Comparison of ENCODE assay signal across 19 mouse cellular contexts in genomic region chr1:174750893-174751461, GRCm38 (mm10).
DNase-seq lines count a peak whose midpoint lies in the region; ATAC-seq and TF ChIP-seq lines count a peak whose summit lies in the region.
"Had no signal": no experiment of that assay in that cellular context is flagged by ENCODE, and none has a peak within 500 bp of the region (broad histone marks: within the 10 kb centered on the region; RNA-seq: fewer than 3 reads in every experiment).

No protein-coding gene starts in this region.

- no peaks in the 10 kb centered on the region for H3K36me3 ChIP-seq in lung, embryonic 15.5 days
- H3K36me3 ChIP-seq in lung, postnatal 0 days (ENCODE audit: insufficient read depth, low read length), result no peaks in the 10 kb centered on the region
- H3K36me3 ChIP-seq in midbrain, embryonic 11.5 days (ENCODE audit: control insufficient read depth, insufficient read depth, low read length), result no peaks in the 10 kb centered on the region
- H3K36me3 ChIP-seq in midbrain, embryonic 14.5 days (ENCODE audit: control insufficient read depth, insufficient read depth, low read length), result no peaks in the 10 kb centered on the region
- H3K36me3 ChIP-seq: embryonic facial prominence, embryonic 10.5 days; embryonic facial prominence, embryonic 12.5 days; forebrain, embryonic 15.5 days had no signal

- ATAC-seq in lung, embryonic 15.5 days (ENCODE audit: borderline replicate concordance, extremely low read depth, low FRiP score, low TSS enrichment), result peak; percentile 84; the same call in 1 of the 2 replicates
- no peak for ATAC-seq in lung, postnatal 0 days
- no peak for ATAC-seq in midbrain, embryonic 11.5 days (ENCODE audit: low FRiP score)
- no peak for ATAC-seq in midbrain, embryonic 14.5 days (ENCODE audit: low FRiP score, low TSS enrichment)
- ATAC-seq: forebrain, embryonic 13.5 days; forebrain, embryonic 15.5 days had no signal

- DNase-seq in lung, adult 2 months, result no peak
- peak; percentile 6 for DNase-seq in lung, postnatal 0 days (ENCODE audit: low spot score)
- no peak for DNase-seq in lung, adult 18-20 months
- peak; percentile 77 for DNase-seq in midbrain, embryonic 11.5 days (ENCODE audit: low spot score, missing footprints)
- no peak for DNase-seq in midbrain, embryonic 14.5 days
- no peak for DNase-seq in left cerebral cortex, postnatal 4 days
- DNase-seq: adrenal gland, adult 2 months; adrenal gland, postnatal 10 days; adrenal gland, postnatal 25 days; cerebellum, adult 11-12 months; cerebellum, adult 2 months; cerebellum, adult 9-10 months; cerebellum, postnatal 10 days; cerebellum, postnatal 25 days had no signal

- no peak overlapping the region for H3K4me3 ChIP-seq in lung, embryonic 15.5 days
- no peak overlapping the region for H3K4me3 ChIP-seq in lung, adult 2 months (replicated peaks; ENCODE audit: extremely low read depth, low read depth, low read length)
- H3K4me3 ChIP-seq in lung, postnatal 0 days (ENCODE audit: low read depth, low read length), result no peak overlapping the region
- no peak overlapping the region for H3K4me3 ChIP-seq in midbrain, embryonic 11.5 days (ENCODE audit: low read depth, low read length)
- no peak overlapping the region for H3K4me3 ChIP-seq in midbrain, embryonic 14.5 days (replicated peaks; ENCODE audit: low read depth, low read length)
- H3K4me3 ChIP-seq: embryonic facial prominence, embryonic 10.5 days; embryonic facial prominence, embryonic 12.5 days; forebrain, embryonic 13.5 days; forebrain, embryonic 15.5 days had no signal

- no peaks in the 10 kb centered on the region for H3K27me3 ChIP-seq in lung, embryonic 15.5 days
- no peaks in the 10 kb centered on the region for H3K27me3 ChIP-seq in lung, postnatal 0 days (replicated peaks; ENCODE audit: insufficient read depth, low read length)
- H3K27me3 ChIP-seq in midbrain, embryonic 11.5 days (ENCODE audit: control insufficient read depth, insufficient read depth, low read length), result no peaks in the 10 kb centered on the region
- H3K27me3 ChIP-seq in midbrain, embryonic 14.5 days (ENCODE audit: control insufficient read depth, insufficient read depth, low read length), result no peaks in the 10 kb centered on the region
- H3K27me3 ChIP-seq: embryonic facial prominence, embryonic 12.5 days; forebrain, embryonic 13.5 days; forebrain, embryonic 15.5 days had no signal

- WGBS in lung, embryonic 15.5 days, result 19% methylated on average over 3 of the region's 3 CpGs
- 31% methylated on average over 3 of the region's 3 CpGs for WGBS in lung, adult 2 months
- 26% methylated on average over 3 of the region's 3 CpGs for WGBS in lung, postnatal 0 days
- 82% methylated on average over 3 of the region's 3 CpGs for WGBS in midbrain, embryonic 11.5 days
- WGBS in midbrain, embryonic 14.5 days, result 83% methylated on average over 3 of the region's 3 CpGs

- H3K27ac ChIP-seq in lung, embryonic 15.5 days, result no peak overlapping the region
- H3K27ac ChIP-seq in lung, postnatal 0 days (ENCODE audit: low read length), result no peak overlapping the region
- H3K27ac ChIP-seq in midbrain, embryonic 11.5 days (ENCODE audit: low read depth, low read length), result no peak overlapping the region
- H3K27ac ChIP-seq in midbrain, embryonic 14.5 days (replicated peaks; ENCODE audit: low read depth, low read length), result no peak overlapping the region
- H3K27ac ChIP-seq: embryonic facial prominence, embryonic 10.5 days; embryonic facial prominence, embryonic 12.5 days; forebrain, embryonic 13.5 days; forebrain, embryonic 15.5 days had no signal

- H3K4me2 ChIP-seq in lung, embryonic 15.5 days, result no peak overlapping the region
- H3K4me2 ChIP-seq in lung, postnatal 0 days (replicated peaks; ENCODE audit: low read depth, low read length), result no peak overlapping the region
- no peak overlapping the region for H3K4me2 ChIP-seq in midbrain, embryonic 11.5 days
- H3K4me2 ChIP-seq in midbrain, embryonic 14.5 days (ENCODE audit: low read length), result no peak overlapping the region
- H3K4me2 ChIP-seq: embryonic facial prominence, embryonic 12.5 days; forebrain, embryonic 13.5 days; forebrain, embryonic 15.5 days had no signal

- TF ChIP-seq POLR2A in lung, adult 2 months (IDR thresholded peaks at IDR 0.05; ENCODE audit: borderline replicate concordance, extremely low read depth, low read depth, low read length), result no peak

- no peaks in the 10 kb centered on the region for H3K4me1 ChIP-seq in lung, embryonic 15.5 days
- H3K4me1 ChIP-seq in lung, adult 2 months (ENCODE audit: control insufficient read depth, insufficient read depth, low read length), result peaks cover 4% of the 10 kb centered on the region; the same call in 1 of the 2 replicates
- peaks cover 2% of the 10 kb centered on the region; the same call in 1 of the 2 replicates for H3K4me1 ChIP-seq in lung, postnatal 0 days (ENCODE audit: insufficient read depth, low read depth, low read length)
- no peaks in the 10 kb centered on the region for H3K4me1 ChIP-seq in midbrain, embryonic 11.5 days (ENCODE audit: control insufficient read depth, insufficient read depth, low read length)
- no peaks in the 10 kb centered on the region for H3K4me1 ChIP-seq in midbrain, embryonic 14.5 days (ENCODE audit: control insufficient read depth, insufficient read depth, low read length)
- H3K4me1 ChIP-seq: embryonic facial prominence, embryonic 10.5 days; embryonic facial prominence, embryonic 12.5 days; forebrain, embryonic 13.5 days; forebrain, embryonic 15.5 days had no signal

- TF ChIP-seq EP300 in lung, postnatal 0 days (IDR thresholded peaks at IDR 0.05), result no peak

- no peak overlapping the region for H3K9ac ChIP-seq in lung, embryonic 15.5 days
- H3K9ac ChIP-seq in lung, postnatal 0 days (replicated peaks; ENCODE audit: low read depth), result no peak overlapping the region
- no peak overlapping the region for H3K9ac ChIP-seq in midbrain, embryonic 11.5 days (ENCODE audit: low read length)
- no peak overlapping the region for H3K9ac ChIP-seq in midbrain, embryonic 14.5 days (replicated peaks; ENCODE audit: low read length)
- H3K9ac ChIP-seq: embryonic facial prominence, embryonic 12.5 days; forebrain, embryonic 13.5 days; forebrain, embryonic 15.5 days had no signal

- TF ChIP-seq CTCF in lung, adult 2 months (IDR thresholded peaks at IDR 0.05; ENCODE audit: insufficient read depth, low read length), result no peak
- no peak for TF ChIP-seq CTCF in lung, postnatal 0 days (IDR thresholded peaks at IDR 0.05)

- no peaks in the 10 kb centered on the region for H3K9me3 ChIP-seq in lung, embryonic 15.5 days
- H3K9me3 ChIP-seq in lung, postnatal 0 days (ENCODE audit: low read length), result no peaks in the 10 kb centered on the region
- no peaks in the 10 kb centered on the region for H3K9me3 ChIP-seq in midbrain, embryonic 11.5 days (ENCODE audit: control insufficient read depth, low read length)
- H3K9me3 ChIP-seq in midbrain, embryonic 14.5 days (ENCODE audit: control insufficient read depth, low read length), result no peaks in the 10 kb centered on the region
- H3K9me3 ChIP-seq: embryonic facial prominence, embryonic 10.5 days; embryonic facial prominence, embryonic 12.5 days; forebrain, embryonic 13.5 days; forebrain, embryonic 15.5 days had no signal

- intact Hi-C loops in left cerebral cortex, postnatal 4 days (cut with DNase I), result no loop called here

Comparison
In these comparisons a context has a peak if more than half of its experiments do, and no peak if none do; other contexts are left out.
1. DNase-seq: peak in lung, postnatal 0 days (single experiment) and midbrain, embryonic 11.5 days (single experiment); none in lung, adult 2 months (single experiment), lung, adult 18-20 months (0 of 2), midbrain, embryonic 14.5 days (single experiment) and left cerebral cortex, postnatal 4 days (single experiment).